Mouse (Mus musculus): ENCODE data around the gene Hist1h2be. TPM values are rescaled to one million over a fixed set of nuclear protein-coding genes. Genes with fewer than 3 reads are reported as not detected.
"Not testable (repeated sequence)": the region's sequence is repeated elsewhere in the genome, so short reads cannot be mapped to it uniquely, and the experiment has no call there.

Hist1h2be gene
- polyA plus RNA-seq, 1 experiment from 2014 or later, result 1.6 TPM

- Histone ChIP-seq H3K27me3 (no peaks in the 10 kb centered on the region), H3K9me3 (no peaks in the 10 kb centered on the region), H3K36me3 (no peaks in the 10 kb centered on the region), H3K4me1 (replicated peaks) (peaks cover 3% of the 10 kb centered on the region; the same call in 1 of the 2 replicates), H3K27ac (replicated peaks) (peak overlapping the region; percentile 98), H3K4me3 (peak overlapping the region; percentile 45), H3K9ac (peak overlapping the region; percentile 75), H3K4me2 (peak overlapping the region; percentile 75)
- 3% methylated on average over 18 of the region's 18 CpGs for WGBS
- ATAC-seq (ENCODE audit: low read depth), result peak; percentile 57
Observed at GRCm38 (mm10) chr13:23562699-23563462, 58.0 kb downstream of the Hist1h2be start.

DNA sequence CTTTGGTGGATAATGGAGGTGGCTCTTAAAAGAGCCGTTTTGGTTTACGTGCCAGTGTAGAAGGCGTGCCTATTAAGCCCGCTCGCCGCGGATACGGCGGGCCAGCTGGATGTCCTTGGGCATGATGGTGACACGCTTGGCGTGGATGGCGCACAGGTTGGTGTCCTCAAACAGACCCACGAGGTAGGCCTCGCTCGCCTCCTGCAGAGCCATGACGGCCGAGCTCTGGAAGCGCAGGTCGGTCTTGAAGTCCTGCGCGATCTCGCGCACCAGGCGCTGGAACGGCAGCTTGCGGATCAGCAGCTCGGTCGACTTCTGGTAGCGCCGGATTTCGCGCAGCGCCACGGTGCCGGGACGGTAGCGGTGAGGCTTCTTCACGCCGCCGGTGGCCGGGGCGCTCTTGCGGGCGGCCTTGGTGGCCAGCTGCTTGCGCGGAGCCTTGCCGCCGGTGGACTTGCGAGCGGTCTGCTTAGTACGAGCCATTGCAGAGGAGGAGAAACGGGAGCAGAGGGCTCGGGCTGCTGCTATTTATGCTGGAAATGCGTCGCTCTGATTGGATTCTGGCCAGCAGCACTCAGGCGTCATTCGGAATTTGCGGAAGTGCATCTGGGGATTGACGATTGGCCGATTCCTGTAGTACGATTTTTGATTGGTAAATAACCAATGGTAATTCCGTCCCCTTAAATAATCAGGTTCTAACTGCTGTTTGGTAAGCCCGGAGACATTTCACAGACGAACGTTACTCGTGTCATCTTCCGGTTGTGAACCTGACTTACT lies 58.9 kb downstream of the Hist1h2be start, which contains the start of gene Hist1h3e:
Hist1h3e (minus strand) TSS at position 487 of the 777 bp plus-strand sequence.
- under 1% methylated on average over 47 of the region's 67 CpGs for WGBS
- Histone ChIP-seq H3K9ac (peak within 1 kb of the TSS; percentile 75), H3K4me2 (peak within 1 kb of the TSS; percentile 75), H3K27ac (replicated peaks) (peak within 1 kb of the TSS; percentile 98), H3K4me3 (peak within 1 kb of the TSS; percentile 45)
- H3K36me3 ChIP-seq; H3K9me3 ChIP-seq; H3K27me3 ChIP-seq; H3K4me1 ChIP-seq (replicated peaks): not testable (repeated sequence)
- peak; percentile 96 for ATAC-seq (ENCODE audit: low read depth)

DNA sequence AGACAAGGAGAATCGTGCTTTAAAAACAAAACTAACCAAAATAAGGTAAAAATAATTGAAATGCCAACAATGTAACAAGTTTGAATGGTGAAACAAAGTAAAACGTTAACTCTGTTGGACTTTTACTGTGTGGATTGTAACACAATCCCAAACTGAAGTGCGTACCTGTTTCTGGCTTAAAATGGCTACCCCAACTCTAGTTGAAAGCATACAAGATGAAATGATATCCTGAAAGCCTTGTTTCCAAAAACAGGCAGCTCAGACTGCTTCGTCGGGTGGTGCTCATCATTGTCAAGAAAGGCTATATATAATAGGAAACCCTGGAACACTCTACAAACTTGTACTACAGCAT lies 59.4 kb downstream of the Hist1h2be start:
- peak overlapping the region; percentile 75 for H3K4me2 ChIP-seq
- H3K27me3 ChIP-seq; H3K4me1 ChIP-seq (replicated peaks); H3K9me3 ChIP-seq; H3K36me3 ChIP-seq; ATAC-seq (ENCODE audit: low read depth): not testable (repeated sequence)
- peak overlapping the region; percentile 45 for H3K4me3 ChIP-seq
- peak overlapping the region; percentile 74 for H3K9ac ChIP-seq
- WGBS, result 0% methylated on average over 2 of the region's 5 CpGs
- H3K27ac ChIP-seq (replicated peaks), result peak overlapping the region; percentile 98

- H3K36me3 ChIP-seq; H3K27me3 ChIP-seq; H3K9me3 ChIP-seq; H3K27ac ChIP-seq (replicated peaks); ATAC-seq (ENCODE audit: low read depth); H3K9ac ChIP-seq; H3K4me3 ChIP-seq: not testable (repeated sequence)
- peaks cover 13% of the 10 kb centered on the region for H3K4me1 ChIP-seq (replicated peaks)
- peak overlapping the region; percentile 26; the same call in 1 of the 2 replicates for H3K4me2 ChIP-seq
- WGBS, result 22% methylated on average over 2 of the region's 2 CpGs
Observed at GRCm38 (mm10) chr13:23560699-23561098, 60.2 kb downstream of the Hist1h2be start.

GRCm38 (mm10) chr13:23556906-23557305 lies 64.0 kb downstream of the Hist1h2be start:
- no peak overlapping the region; the same call in 1 of the 2 replicates for H3K4me2 ChIP-seq

GRCm38 (mm10) chr13:23555839-23556416 lies 65.0 kb downstream of the Hist1h2be start:
- no peaks in the 10 kb centered on the region for H3K27me3 ChIP-seq
- H3K27ac ChIP-seq (replicated peaks), result peak overlapping the region; percentile 93
- peak overlapping the region; percentile 82 for H3K9ac ChIP-seq
- no peaks in the 10 kb centered on the region for H3K36me3 ChIP-seq
- peak overlapping the region; percentile 53 for H3K4me3 ChIP-seq
- no peaks in the 10 kb centered on the region for H3K9me3 ChIP-seq
- under 1% methylated on average over 18 of the region's 18 CpGs for WGBS
- peaks cover 34% of the 10 kb centered on the region for H3K4me1 ChIP-seq (replicated peaks)
- peak; percentile 82 for ATAC-seq (ENCODE audit: low read depth)
- peak overlapping the region; percentile 100 for H3K4me2 ChIP-seq

More at GRCm38 (mm10) chr13:23556906-23557305, 64.0 kb downstream of the Hist1h2be start:
- Histone ChIP-seq H3K27me3 (no peaks in the 10 kb centered on the region), H3K27ac (replicated peaks) (no peak overlapping the region), H3K4me1 (replicated peaks) (peaks cover 32% of the 10 kb centered on the region), H3K9ac (0 out of 2 replicates have a peak overlapping the region, but pooled peaks have one; percentile 13), H3K36me3 (no peaks in the 10 kb centered on the region), H3K4me3 (no peak overlapping the region), H3K9me3 (no peaks in the 10 kb centered on the region)
- 81% methylated on average over 3 of the region's 3 CpGs for WGBS
- ATAC-seq (ENCODE audit: low read depth), result no peak

DNA sequence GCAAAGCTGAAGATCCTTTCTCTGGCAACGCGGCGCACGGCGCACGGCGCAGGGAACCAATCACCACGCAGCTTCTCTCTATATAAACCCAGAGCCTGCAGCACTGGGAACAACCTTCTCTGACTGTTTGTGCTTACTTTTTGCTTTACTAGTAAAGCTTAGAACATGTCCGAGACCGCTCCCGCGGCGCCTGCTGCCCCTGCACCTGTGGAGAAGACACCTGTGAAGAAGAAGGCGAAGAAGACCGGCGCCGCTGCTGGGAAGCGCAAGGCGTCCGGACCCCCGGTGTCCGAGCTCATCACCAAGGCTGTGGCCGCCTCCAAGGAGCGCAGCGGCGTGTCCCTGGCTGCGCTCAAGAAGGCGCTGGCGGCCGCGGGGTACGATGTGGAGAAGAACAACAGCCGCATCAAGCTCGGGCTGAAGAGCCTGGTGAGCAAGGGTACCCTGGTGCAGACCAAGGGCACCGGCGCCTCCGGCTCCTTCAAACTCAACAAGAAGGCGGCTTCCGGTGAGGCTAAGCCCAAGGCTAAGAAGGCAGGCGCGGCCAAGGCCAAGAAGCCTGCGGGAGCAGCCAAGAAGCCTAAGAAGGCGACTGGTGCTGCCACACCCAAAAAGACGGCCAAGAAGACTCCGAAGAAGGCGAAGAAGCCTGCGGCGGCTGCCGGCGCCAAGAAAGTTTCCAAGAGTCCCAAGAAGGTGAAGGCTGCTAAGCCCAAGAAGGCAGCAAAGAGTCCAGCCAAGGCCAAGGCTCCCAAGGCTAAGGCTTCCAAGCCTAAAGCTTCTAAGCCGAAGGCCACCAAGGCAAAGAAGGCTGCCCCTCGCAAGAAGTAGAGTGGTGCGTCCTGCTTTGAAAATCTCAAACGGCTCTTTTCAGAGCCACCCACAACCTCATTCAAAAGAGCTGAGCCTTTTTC lies 65.7 kb downstream of the Hist1h2be start:
- WGBS, result under 1% methylated on average over 54 of the region's 54 CpGs
- Histone ChIP-seq H3K4me1 (replicated peaks) (peaks cover 36% of the 10 kb centered on the region), H3K4me3 (peak overlapping the region; percentile 53), H3K36me3 (no peaks in the 10 kb centered on the region), H3K27ac (replicated peaks) (peak overlapping the region; percentile 93), H3K9ac (peak overlapping the region; percentile 82), H3K4me2 (peak overlapping the region; percentile 100), H3K9me3 (no peaks in the 10 kb centered on the region), H3K27me3 (no peaks in the 10 kb centered on the region)
- peak; percentile 83 for ATAC-seq (ENCODE audit: low read depth)

- Histone ChIP-seq H3K36me3 (no peaks in the 10 kb centered on the region), H3K27me3 (no peaks in the 10 kb centered on the region), H3K9ac (peak overlapping the region; percentile 82), H3K4me3 (peak overlapping the region; percentile 53), H3K27ac (replicated peaks) (peak overlapping the region; percentile 93), H3K4me1 (replicated peaks) (peaks cover 36% of the 10 kb centered on the region), H3K4me2 (peak overlapping the region; percentile 100), H3K9me3 (no peaks in the 10 kb centered on the region)
- 25% methylated on average over 9 of the region's 9 CpGs for WGBS
- no peak for ATAC-seq (ENCODE audit: low read depth)
Observed at GRCm38 (mm10) chr13:23554393-23554792, 66.5 kb downstream of the Hist1h2be start.

- H3K27me3 ChIP-seq, result no peaks in the 10 kb centered on the region
- H3K4me1 ChIP-seq (replicated peaks), result peaks cover 36% of the 10 kb centered on the region
- no peaks in the 10 kb centered on the region for H3K36me3 ChIP-seq
- peak within 1 kb of the TSS; percentile 93 for H3K27ac ChIP-seq (replicated peaks)
- no peak for ATAC-seq (ENCODE audit: low read depth)
- H3K9ac ChIP-seq, result peak within 1 kb of the TSS; percentile 82; the same call in 1 of the 2 replicates
- H3K4me2 ChIP-seq, result peak within 1 kb of the TSS; percentile 100
- H3K9me3 ChIP-seq, result no peaks in the 10 kb centered on the region
- H3K4me3 ChIP-seq, result no peak within 1 kb of the TSS
Observed at GRCm38 (mm10) chr13:23552962-23553361, 68.0 kb downstream of the Hist1h2be start, which contains the start of gene Hist1h1d. Gene Hist1h1d, plus strand, starts transcription at chr13:23553262.

DNA sequence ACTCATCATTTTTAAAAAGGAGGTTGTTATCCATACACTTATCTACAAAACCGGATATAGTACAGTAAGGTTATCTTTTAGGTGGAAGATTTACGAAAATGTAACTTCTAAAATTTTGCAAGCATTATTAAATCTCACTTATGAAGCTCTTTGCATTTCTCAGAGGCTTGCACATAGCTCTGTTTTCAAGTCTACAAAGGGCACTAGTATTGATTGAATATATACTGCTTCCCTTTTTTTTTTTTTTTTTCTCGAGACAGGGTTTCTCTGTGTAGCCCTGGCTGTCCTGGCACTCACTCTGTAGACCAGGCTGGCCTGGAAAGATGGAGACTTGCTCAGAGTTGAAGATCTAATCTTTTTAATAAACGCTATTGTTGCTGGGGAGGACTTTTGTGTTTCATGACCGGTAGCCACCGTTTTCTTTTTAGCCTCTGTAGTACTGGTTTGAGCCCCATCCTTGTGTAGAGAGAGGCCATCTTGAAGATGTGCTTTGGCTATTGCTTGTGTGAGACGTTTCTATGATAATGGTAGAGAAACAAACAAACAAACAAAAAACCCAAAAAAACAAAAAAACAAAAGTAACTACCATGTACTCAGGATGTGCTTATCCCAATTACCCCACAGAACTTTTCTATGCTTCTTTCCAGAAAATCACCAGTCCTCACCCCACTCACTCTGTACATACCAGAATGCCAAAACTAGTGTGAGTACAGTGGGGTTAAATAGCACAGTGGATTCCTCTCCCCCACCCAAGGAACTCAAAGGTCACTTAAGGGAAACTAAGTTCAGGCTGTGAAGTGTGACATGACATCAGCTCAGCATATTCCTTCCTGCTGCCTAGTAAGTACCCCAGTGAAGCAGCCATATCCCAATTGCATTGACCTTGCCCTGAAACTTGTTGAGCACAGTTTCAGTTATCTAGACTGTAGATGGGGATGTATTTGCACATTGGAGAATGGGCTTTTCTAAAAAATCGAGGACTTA lies 68.7 kb downstream of the Hist1h2be start:
- Histone ChIP-seq H3K4me3 (peak overlapping the region; percentile 46), H3K9ac (0 out of 2 replicates have a peak overlapping the region, but pooled peaks have one; percentile 69), H3K27me3 (no peaks in the 10 kb centered on the region), H3K4me2 (peak overlapping the region; percentile 65), H3K27ac (replicated peaks) (peak overlapping the region; percentile 90), H3K36me3 (no peaks in the 10 kb centered on the region), H3K4me1 (replicated peaks) (peaks cover 36% of the 10 kb centered on the region), H3K9me3 (no peaks in the 10 kb centered on the region)
- 50% methylated on average over 8 of the region's 8 CpGs for whole genome bisulfite sequencing
- ATAC-seq (ENCODE audit: low read depth), result no peak

All from neural tube, embryonic 13.5 days (tissue).